Mouse (Mus musculus) bone marrow macrophage, adult 2 months (primary cell): Measurements from ENCODE around the gene Ckb.

ENCODE experiments used
- CTCF ChIP-seq: IDR thresholded peaks from 2 replicates; pipeline ENCODE4 v1.5.1; 2012; ENCODE audit warnings: low read depth, mild to moderate bottlenecking, low read length, moderate library complexity
- POLR2A ChIP-seq: IDR thresholded peaks from 2 replicates; pipeline ENCODE4 v1.6.1; 2012; ENCODE audit warnings: mild to moderate bottlenecking, low read depth, low read length, borderline replicate concordance

- no peak for TF ChIP-seq CTCF
- no peak for TF ChIP-seq POLR2A
These were observed 32.5 kb upstream of the Ckb start for GRCm38 (mm10) chr12:111704609-111705008.
